Mouse (Mus musculus): Measurements from ENCODE around the gene Chml.

DNA sequence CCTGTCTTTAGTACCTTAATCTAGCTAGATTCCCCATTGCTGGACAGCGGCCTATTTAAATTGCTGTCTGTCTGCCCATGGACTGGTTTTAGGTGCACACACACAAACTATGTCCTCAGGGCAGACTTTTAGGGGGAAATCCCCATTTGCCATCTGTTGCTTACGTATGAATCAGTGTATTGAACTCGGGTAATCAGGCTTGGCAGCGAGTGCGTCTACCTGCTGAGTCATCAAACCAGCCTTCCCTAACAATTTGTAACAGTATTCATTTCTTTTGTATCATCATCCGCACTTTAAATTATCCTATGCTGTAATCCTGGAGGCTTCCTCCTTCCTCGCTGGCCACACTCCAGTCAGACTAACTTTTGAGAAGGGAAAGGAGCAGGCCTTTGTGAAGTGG lies 22.7 kb downstream of the Chml start:
- TF ChIP-seq POLR2A (IDR thresholded peaks at IDR 0.05; ENCODE audit: borderline replicate concordance, control insufficient read depth, low read depth, low read length) (no peak), CTCF (IDR thresholded peaks at IDR 0.05; ENCODE audit: control insufficient read depth, insufficient read depth, low read length) (no peak)

All from bone marrow, adult 2 months (tissue).